In the genomic region with DNA sequence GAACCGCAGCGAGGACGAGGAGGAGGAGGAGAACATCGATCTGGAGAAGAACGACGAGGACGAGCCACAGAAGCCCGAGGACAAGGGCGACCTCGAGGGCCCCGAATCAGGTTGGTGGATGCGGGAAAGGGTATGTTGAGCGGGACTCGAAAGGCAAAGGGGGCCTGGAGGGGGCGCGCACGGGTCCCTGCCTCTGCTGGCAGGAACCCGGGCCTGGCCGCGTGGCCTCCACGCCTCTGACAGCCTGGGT, we compare ENCODE assay signal across 9 mouse cellular contexts. TPM values are rescaled to one million over a fixed set of nuclear protein-coding genes. Genes with fewer than 3 reads are reported as not detected.
DNase-seq lines count a peak whose midpoint lies in the region; ATAC-seq and TF ChIP-seq lines count a peak whose summit lies in the region.
"Had no signal": no experiment of that assay in that cellular context is flagged by ENCODE, and none has a peak within 500 bp of the region (broad histone marks: within the 10 kb centered on the region; RNA-seq: fewer than 3 reads in every experiment).

No protein-coding gene starts in this region.

- no peaks in the 10 kb centered on the region for H3K9me3 ChIP-seq in liver, embryonic 15.5 days (replicated peaks)

- 5% methylated on average over 21 of the region's 21 CpGs for WGBS in kidney, adult 2 months
- WGBS in liver, embryonic 15.5 days (ENCODE audit: insufficient replicate concordance): under 1% methylated on average over 21 of the region's 21 CpGs

- H3K4me3 ChIP-seq in kidney, adult 2 months (ENCODE audit: insufficient read depth, low read depth, low read length): peak overlapping the region; percentile 47
- H3K4me3 ChIP-seq in liver, embryonic 15.5 days (replicated peaks): 0 out of 2 replicates have a peak overlapping the region, but pooled peaks have one; percentile 12

- no peak overlapping the region for H3K27ac ChIP-seq in kidney, adult 2 months (ENCODE audit: insufficient read depth, low read depth, low read length)
- H3K27ac ChIP-seq in liver, embryonic 15.5 days (replicated peaks): no peak overlapping the region

- H3K36me3 ChIP-seq in kidney, adult 2 months (ENCODE audit: control insufficient read depth, insufficient read depth, low read length): no peaks in the 10 kb centered on the region
- no peaks in the 10 kb centered on the region for H3K36me3 ChIP-seq in liver, embryonic 15.5 days (replicated peaks)

- H3K4me2 ChIP-seq in liver, embryonic 15.5 days: peak overlapping the region; percentile 25; the same call in 1 of the 2 replicates

- peak; percentile 21 for DNase-seq in kidney, adult 2 months
- DNase-seq in kidney, adult 9 months: no peak
- peak; percentile 58 for DNase-seq in brain, embryonic 14.5 days (ENCODE audit: low read depth)
- DNase-seq in heart, postnatal 4 days: peak; percentile 44
- peak; percentile 74 for DNase-seq in retina, postnatal 1 day
- DNase-seq in cerebellum, adult 9-10 months: no peak
- no peak for DNase-seq in frontal cortex, adult 2 months (ENCODE audit: extremely low spot score in 1 of 2, low spot score in 1 of 2)

- no peak for TF ChIP-seq POLR2A in kidney, adult 2 months (IDR thresholded peaks at IDR 0.05; ENCODE audit: low read depth, low read length)
- TF ChIP-seq POLR2A in brain, embryonic 14.5 days (IDR thresholded peaks at IDR 0.05; ENCODE audit: borderline replicate concordance, extremely low read depth, insufficient read depth, insufficient read length, poor library complexity, severe bottlenecking): no peak

- no peak overlapping the region for H3K9ac ChIP-seq in liver, embryonic 15.5 days

- H3K27me3 ChIP-seq in kidney, adult 2 months (replicated peaks; ENCODE audit: control insufficient read depth, insufficient read depth, low read length): peaks cover 10% of the 10 kb centered on the region
- peaks cover 91% of the 10 kb centered on the region for H3K27me3 ChIP-seq in liver, embryonic 15.5 days

- no peaks in the 10 kb centered on the region for H3K4me1 ChIP-seq in kidney, adult 2 months (ENCODE audit: control insufficient read depth, insufficient read depth, low read length)
- H3K4me1 ChIP-seq in liver, embryonic 15.5 days (replicated peaks): peaks cover 38% of the 10 kb centered on the region

- TF ChIP-seq CTCF in kidney, adult 2 months (conservative IDR thresholded peaks at IDR 0.05; ENCODE audit: insufficient read depth, insufficient read length, low read depth, low read length): no peak
- peak; percentile 22; the same call in 1 of the 2 replicates for TF ChIP-seq CTCF in brain, embryonic 14.5 days (IDR thresholded peaks at IDR 0.05; ENCODE audit: borderline replicate concordance, extremely low read depth, insufficient read depth, insufficient read length)

- no peak for ATAC-seq in liver, embryonic 15.5 days (ENCODE audit: insufficient read depth)

RNA-seq across cellular contexts. Expression of a gene that starts 2.3 kb away (rescaled TPM):
- 3.1 and 5.0 TPM in 2 replicates for polyA plus RNA-seq in kidney, adult 2 months (2012; rRNA removed)
- polyA plus RNA-seq in brain, embryonic 14.5 days (2012; rRNA removed): 15.7 and 26.1 TPM in 2 replicates
- 10 to 100 TPM; 12.0 to 12.7 TPM for total RNA-seq in heart, postnatal 4 days (2021)
- 0.09 TPM in 1 of 2 replicates, not detected in the other for polyA plus RNA-seq in liver, embryonic 15.5 days (2015; fragmentation: Nextera tagmentation; extraction: Ambion mirVana)
- 0.04 and 0.06 TPM in 2 replicates for polyA plus RNA-seq in frontal cortex, adult 2 months (2012; rRNA removed)
- total RNA-seq: hematopoietic stem cell, adult 5-6 weeks had no signal

Comparison
In these comparisons a context has a peak if more than half of its experiments do, and no peak if none do; other contexts are left out.
1. DNase-seq: peak in kidney, adult 2 months (single experiment), brain, embryonic 14.5 days (single experiment), heart, postnatal 4 days (single experiment) and retina, postnatal 1 day (single experiment); none in kidney, adult 9 months (single experiment), cerebellum, adult 9-10 months (single experiment) and frontal cortex, adult 2 months (0 of 2).